Mouse (Mus musculus): ENCODE results near the gene Ces2h.
"Not testable (repeated sequence)": the region's sequence is repeated elsewhere in the genome, so short reads cannot be mapped to it uniquely, and the experiment has no call there.

DNA sequence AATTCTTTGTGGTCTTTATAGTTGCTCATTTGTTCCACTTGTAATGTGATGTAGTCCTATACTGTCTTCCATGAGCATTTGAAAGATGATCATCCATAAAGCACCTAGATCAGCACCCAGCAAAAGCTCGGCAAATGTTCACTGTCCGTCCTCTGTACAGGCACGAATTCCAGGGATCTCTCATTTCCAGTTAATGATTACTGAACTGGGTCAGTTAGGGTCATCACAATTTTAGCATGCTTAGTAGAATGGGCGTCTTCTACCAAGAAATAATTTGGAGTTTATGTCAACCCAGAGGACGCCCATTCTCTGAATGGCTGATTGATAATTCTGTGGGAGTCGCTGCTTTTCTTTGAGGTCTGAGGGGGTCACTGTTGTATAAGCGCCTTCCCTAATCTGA, 67.3 kb downstream of the Ces2h start:
- TF ChIP-seq GATA1 (IDR thresholded peaks at IDR 0.05; ENCODE audit: borderline replicate concordance, low read length); FLI1 (IDR thresholded peaks at IDR 0.05; ENCODE audit: low read length): not testable (repeated sequence)

Measured in megakaryocyte, embryonic 14.5 days (primary cell).